Mouse (Mus musculus) G1E (cell line): Measurements from ENCODE around the gene Mertk.

Experiments used
- CTCF ChIP-seq: IDR thresholded peaks from 2 replicates; pipeline ENCODE4 v1.5.1; 2012; ENCODE audit warnings: low read depth, low read length, inconsistent platforms, mixed read lengths
- GATA1 ChIP-seq: IDR thresholded peaks from 2 replicates; pipeline ENCODE4 v1.6.1; 2012; ENCODE audit warnings: borderline replicate concordance, low read length, inconsistent platforms, mixed read lengths
- GATA2 ChIP-seq: IDR thresholded peaks from 2 replicates; pipeline ENCODE4 v1.6.1; 2012; ENCODE audit warnings: low read depth, low read length, inconsistent platforms, borderline replicate concordance
- POLR2AphosphoS5 ChIP-seq: IDR thresholded peaks from 2 replicates; pipeline ENCODE4 v1.6.1; 2012; ENCODE audit warnings: low read depth, low read length, inconsistent platforms; ENCODE audit not compliant: insufficient replicate concordance
- TAL1 ChIP-seq: conservative IDR thresholded peaks from 2 replicates; pipeline ENCODE4 v1.6.1; 2012; ENCODE audit warnings: low read depth, low read length, inconsistent platforms, mixed read lengths

- TF ChIP-seq CTCF (no peak), TAL1 (no peak), POLR2AphosphoS5 (no peak), GATA1 (no peak), GATA2 (no peak)
These were observed 72.3 kb downstream of the Mertk start for GRCm38 (mm10) chr2:128771048-128771447.
